Mouse (Mus musculus) heart, embryonic 15.5 days (tissue): Measurements from ENCODE around the gene Prdm16. TPM values are rescaled to one million over a fixed set of nuclear protein-coding genes. Genes with fewer than 3 reads are reported as not detected.

Experiments used
- ATAC-seq: fragments of 200-750 bp; cut with Nextera tagmentation; replicated peaks from 2 replicates; pipeline ENCODE4 v1.8.0; 2017; ENCODE audit warnings: low read depth, moderate TSS enrichment; ENCODE audit not compliant: insufficient number of reproducible peaks, insufficient read depth, low FRiP score
- H3K27ac ChIP-seq: fragments of 300-500 bp; sonication (generic); 2 replicates; pipeline ENCODE4 v1.5.1; 2015; ENCODE audit warnings: mild to moderate bottlenecking, inconsistent platforms
- H3K27me3 ChIP-seq: fragments of 300-500 bp; sonication (generic); 2 replicates; pipeline ENCODE4 v1.6.1; 2015; ENCODE audit warnings: inconsistent platforms
- H3K36me3 ChIP-seq: fragments of 300-500 bp; sonication (generic); 2 replicates; pipeline ENCODE4 v1.6.1; 2015; ENCODE audit warnings: mild to moderate bottlenecking, inconsistent platforms
- H3K4me1 ChIP-seq: fragments of 300-500 bp; sonication (generic); replicated peaks from 2 replicates; pipeline ENCODE4 v1.6.1; 2015; ENCODE audit warnings: inconsistent platforms
- H3K4me2 ChIP-seq: fragments of 300-500 bp; sonication (generic); 2 replicates; pipeline ENCODE4 v1.6.1; 2015; ENCODE audit warnings: inconsistent platforms, mild to moderate bottlenecking, moderate library complexity
- H3K4me3 ChIP-seq: fragments of 300-500 bp; sonication (generic); 2 replicates; pipeline ENCODE4 v1.5.1; 2015; ENCODE audit warnings: mild to moderate bottlenecking, inconsistent platforms
- H3K9ac ChIP-seq: fragments of 300-500 bp; sonication (generic); 2 replicates; pipeline ENCODE4 v1.6.1; 2015; ENCODE audit warnings: mild to moderate bottlenecking, inconsistent platforms
- H3K9me3 ChIP-seq: fragments of 300-500 bp; sonication (generic); replicated peaks from 2 replicates; pipeline ENCODE4 v1.6.1; 2016; ENCODE audit warnings: inconsistent platforms
- WGBS: fragments of 180-500 bp; shearing (Covaris S2); methylation state at CpG from one replicate; pipeline ENCODE4 v1.1.7; 2015; ENCODE audit warnings: mixed read lengths; 5-methylcytosine and 5-hydroxymethylcytosine counted together
- polyA plus RNA-seq: library from polyadenylated mRNA; unstranded; fragments of >200 nt; fragmentation: Nextera tagmentation; extraction: Ambion mirVana; gene quantifications from 2 replicates; pipeline ENCODE4 v1.2.1, GENCODE M21; 2015

Gene Prdm16
- polyA plus RNA-seq, 1 experiment from 2014 or later, result 20.9 TPM

- H3K4me2 ChIP-seq, result no peak overlapping the region
- 0 out of 2 replicates have a peak, but pooled peaks cover 12% of the 10 kb centered on the region for H3K27me3 ChIP-seq
- no peaks in the 10 kb centered on the region for H3K36me3 ChIP-seq
- no peaks in the 10 kb centered on the region for H3K9me3 ChIP-seq
- peaks cover 74% of the 10 kb centered on the region for H3K4me1 ChIP-seq
- WGBS, result 74% methylated on average over 11 of the region's 11 CpGs
- no peak overlapping the region for H3K4me3 ChIP-seq
- H3K9ac ChIP-seq, result no peak overlapping the region
- no peak overlapping the region for H3K27ac ChIP-seq
- no peak for ATAC-seq
Observed at GRCm38 (mm10) chr4:154492714-154493121, 144.0 kb downstream of the Prdm16 start.

- Histone ChIP-seq H3K36me3 (no peaks in the 10 kb centered on the region), H3K4me1 (peaks cover 71% of the 10 kb centered on the region), H3K9me3 (no peaks in the 10 kb centered on the region), H3K27ac (no peak overlapping the region), H3K4me2 (no peak overlapping the region), H3K27me3 (0 out of 2 replicates have a peak, but pooled peaks cover 12% of the 10 kb centered on the region), H3K9ac (no peak overlapping the region), H3K4me3 (no peak overlapping the region)
- WGBS, result 43% methylated on average over 7 of the region's 7 CpGs
- no peak for ATAC-seq
Observed at GRCm38 (mm10) chr4:154492268-154492667, 144.4 kb downstream of the Prdm16 start.

- Histone ChIP-seq H3K9ac (0 out of 2 replicates have a peak overlapping the region, but pooled peaks have one; percentile 2), H3K4me2 (no peak overlapping the region), H3K27ac (peak overlapping the region; percentile 37; the same call in 1 of the 2 replicates), H3K4me1 (peaks cover 54% of the 10 kb centered on the region), H3K9me3 (no peaks in the 10 kb centered on the region), H3K27me3 (0 out of 2 replicates have a peak, but pooled peaks cover 6% of the 10 kb centered on the region), H3K4me3 (no peak overlapping the region), H3K36me3 (no peaks in the 10 kb centered on the region)
- 27% methylated on average over 5 of the region's 5 CpGs for WGBS
- 0 out of 2 replicates have a peak, but pooled peaks have one; percentile 41 for ATAC-seq
Observed at GRCm38 (mm10) chr4:154488031-154488430, 148.6 kb downstream of the Prdm16 start.

GRCm38 (mm10) chr4:154482695-154483094 is 154.0 kb downstream of the Prdm16 start:
- Histone ChIP-seq H3K9ac (no peak overlapping the region), H3K4me2 (no peak overlapping the region), H3K4me1 (peaks cover 54% of the 10 kb centered on the region), H3K27ac (no peak overlapping the region), H3K36me3 (no peaks in the 10 kb centered on the region), H3K9me3 (no peaks in the 10 kb centered on the region), H3K27me3 (peaks cover 4% of the 10 kb centered on the region; the same call in 1 of the 2 replicates), H3K4me3 (no peak overlapping the region)
- 81% methylated on average over 14 of the region's 14 CpGs for WGBS
- no peak for ATAC-seq

GRCm38 (mm10) chr4:154481771-154482637 is 154.7 kb downstream of the Prdm16 start:
- 43% methylated on average over 14 of the region's 14 CpGs for WGBS
- Histone ChIP-seq H3K4me3 (no peak overlapping the region), H3K36me3 (no peaks in the 10 kb centered on the region), H3K27me3 (peaks cover 4% of the 10 kb centered on the region; the same call in 1 of the 2 replicates), H3K9ac (no peak overlapping the region), H3K4me2 (no peak overlapping the region), H3K27ac (no peak overlapping the region), H3K9me3 (no peaks in the 10 kb centered on the region), H3K4me1 (peaks cover 53% of the 10 kb centered on the region)
- no peak for ATAC-seq

- H3K4me1 ChIP-seq, result peaks cover 53% of the 10 kb centered on the region
- peak overlapping the region; percentile 38 for H3K27ac ChIP-seq
- no peak overlapping the region for H3K9ac ChIP-seq
- no peaks in the 10 kb centered on the region for H3K9me3 ChIP-seq
- H3K4me2 ChIP-seq, result no peak overlapping the region
- H3K27me3 ChIP-seq, result peaks cover 4% of the 10 kb centered on the region; the same call in 1 of the 2 replicates
- H3K36me3 ChIP-seq, result no peaks in the 10 kb centered on the region
- WGBS, result 32% methylated on average over 9 of the region's 9 CpGs
- H3K4me3 ChIP-seq, result no peak overlapping the region
- 0 out of 2 replicates have a peak, but pooled peaks have one; percentile 15 for ATAC-seq
Observed at GRCm38 (mm10) chr4:154480544-154481260, 156.0 kb downstream of the Prdm16 start.

- Histone ChIP-seq H3K4me3 (no peak overlapping the region), H3K4me2 (no peak overlapping the region), H3K27ac (peak overlapping the region; percentile 38), H3K4me1 (peaks cover 53% of the 10 kb centered on the region), H3K36me3 (no peaks in the 10 kb centered on the region), H3K27me3 (peaks cover 7% of the 10 kb centered on the region; the same call in 1 of the 2 replicates), H3K9me3 (no peaks in the 10 kb centered on the region), H3K9ac (no peak overlapping the region)
- no peak for ATAC-seq
- WGBS, result 50% methylated on average over 15 of the region's 15 CpGs
Observed at GRCm38 (mm10) chr4:154480143-154480542, 156.5 kb downstream of the Prdm16 start.

GRCm38 (mm10) chr4:154478933-154479613 is 157.6 kb downstream of the Prdm16 start:
- Histone ChIP-seq H3K27ac (peak overlapping the region; percentile 43; the same call in 1 of the 2 replicates), H3K36me3 (no peaks in the 10 kb centered on the region), H3K4me2 (no peak overlapping the region), H3K9me3 (no peaks in the 10 kb centered on the region), H3K9ac (no peak overlapping the region), H3K4me3 (no peak overlapping the region), H3K27me3 (peaks cover 17% of the 10 kb centered on the region), H3K4me1 (peaks cover 50% of the 10 kb centered on the region)
- no peak for ATAC-seq
- WGBS, result 46% methylated on average over 8 of the region's 8 CpGs

- Histone ChIP-seq H3K27me3 (peaks cover 29% of the 10 kb centered on the region), H3K4me3 (no peak overlapping the region), H3K9me3 (no peaks in the 10 kb centered on the region), H3K9ac (no peak overlapping the region), H3K36me3 (no peaks in the 10 kb centered on the region), H3K4me2 (no peak overlapping the region), H3K27ac (no peak overlapping the region), H3K4me1 (peaks cover 30% of the 10 kb centered on the region)
- no peak for ATAC-seq
- WGBS, result 36% methylated on average over 25 of the region's 25 CpGs
Observed at GRCm38 (mm10) chr4:154473571-154474307, 162.9 kb downstream of the Prdm16 start.

GRCm38 (mm10) chr4:154472569-154472968 is 164.1 kb downstream of the Prdm16 start:
- Histone ChIP-seq H3K4me2 (no peak overlapping the region), H3K9ac (no peak overlapping the region), H3K9me3 (no peaks in the 10 kb centered on the region), H3K27me3 (peaks cover 25% of the 10 kb centered on the region), H3K36me3 (no peaks in the 10 kb centered on the region), H3K27ac (no peak overlapping the region), H3K4me3 (no peak overlapping the region), H3K4me1 (peaks cover 26% of the 10 kb centered on the region)
- ATAC-seq, result no peak
- WGBS, result 37% methylated on average over 8 of the region's 8 CpGs
